Mouse (Mus musculus): ENCODE measurements around the gene Th. TPM values are rescaled to one million over a fixed set of nuclear protein-coding genes. Genes with fewer than 3 reads are reported as not detected.

The Th gene
- polyA plus RNA-seq, 1 experiment, result not detected

- no peak overlapping the region for H3K4me3 ChIP-seq (ENCODE audit: insufficient read depth, low read length)
- no peak for TF ChIP-seq CTCF (IDR thresholded peaks at IDR 0.05; ENCODE audit: borderline replicate concordance, insufficient read depth, low read length)
- TF ChIP-seq POLR2A (IDR thresholded peaks at IDR 0.05; ENCODE audit: low read depth, low read length), result no peak
- H3K4me1 ChIP-seq (ENCODE audit: control insufficient read depth, insufficient read depth, low read length), result no peaks in the 10 kb centered on the region
- no peak overlapping the region for H3K27ac ChIP-seq (ENCODE audit: insufficient read depth, low read length)
These were observed 4.8 kb upstream of the Th start for GRCm38 (mm10) chr7:142935708-142936107.

GRCm38 (mm10) chr7:142932469-142932868 lies 1.5 kb upstream of the Th start:
- Histone ChIP-seq H3K27ac (ENCODE audit: insufficient read depth, low read length) (no peak overlapping the region), H3K4me1 (ENCODE audit: control insufficient read depth, insufficient read depth, low read length) (no peaks in the 10 kb centered on the region), H3K4me3 (ENCODE audit: insufficient read depth, low read length) (no peak overlapping the region)
- TF ChIP-seq POLR2A (IDR thresholded peaks at IDR 0.05; ENCODE audit: low read depth, low read length) (no peak), CTCF (IDR thresholded peaks at IDR 0.05; ENCODE audit: borderline replicate concordance, insufficient read depth, low read length) (no peak)

- TF ChIP-seq CTCF (IDR thresholded peaks at IDR 0.05; ENCODE audit: borderline replicate concordance, insufficient read depth, low read length), result no peak
- no peak for TF ChIP-seq POLR2A (IDR thresholded peaks at IDR 0.05; ENCODE audit: low read depth, low read length)
These were observed 1.4 kb downstream of the Th start for GRCm38 (mm10) chr7:142929516-142929915.

GRCm38 (mm10) chr7:142927293-142927692 lies 3.6 kb downstream of the Th start:
- Histone ChIP-seq H3K27ac (ENCODE audit: insufficient read depth, low read length) (no peak overlapping the region), H3K4me3 (ENCODE audit: insufficient read depth, low read length) (no peak overlapping the region), H3K4me1 (ENCODE audit: control insufficient read depth, insufficient read depth, low read length) (no peaks in the 10 kb centered on the region)
- no peak for TF ChIP-seq POLR2A (IDR thresholded peaks at IDR 0.05; ENCODE audit: low read depth, low read length)
- TF ChIP-seq CTCF (IDR thresholded peaks at IDR 0.05; ENCODE audit: borderline replicate concordance, insufficient read depth, low read length), result no peak

More at GRCm38 (mm10) chr7:142929516-142929915, 1.4 kb downstream of the Th start:
- no peaks in the 10 kb centered on the region for H3K4me1 ChIP-seq (ENCODE audit: control insufficient read depth, insufficient read depth, low read length)
- no peak overlapping the region for H3K4me3 ChIP-seq (ENCODE audit: insufficient read depth, low read length)
- no peak overlapping the region for H3K27ac ChIP-seq (ENCODE audit: insufficient read depth, low read length)

GRCm38 (mm10) chr7:142918641-142919628 lies 12.0 kb downstream of the Th start:
- no peak overlapping the region for H3K4me3 ChIP-seq (ENCODE audit: insufficient read depth, low read length)
- TF ChIP-seq CTCF (IDR thresholded peaks at IDR 0.05; ENCODE audit: borderline replicate concordance, insufficient read depth, low read length) (peak; percentile 99), POLR2A (IDR thresholded peaks at IDR 0.05; ENCODE audit: low read depth, low read length) (no peak)

GRCm38 (mm10) chr7:142917659-142918058 lies 13.3 kb downstream of the Th start:
- Histone ChIP-seq H3K4me1 (ENCODE audit: control insufficient read depth, insufficient read depth, low read length) (no peaks in the 10 kb centered on the region), H3K4me3 (ENCODE audit: insufficient read depth, low read length) (no peak overlapping the region), H3K27ac (ENCODE audit: insufficient read depth, low read length) (no peak overlapping the region)
- TF ChIP-seq CTCF (IDR thresholded peaks at IDR 0.05; ENCODE audit: borderline replicate concordance, insufficient read depth, low read length) (no peak), POLR2A (IDR thresholded peaks at IDR 0.05; ENCODE audit: low read depth, low read length) (no peak)

More at GRCm38 (mm10) chr7:142918641-142919628, 12.0 kb downstream of the Th start:
- Histone ChIP-seq H3K27ac (ENCODE audit: insufficient read depth, low read length) (no peak overlapping the region), H3K4me1 (ENCODE audit: control insufficient read depth, insufficient read depth, low read length) (no peaks in the 10 kb centered on the region)

- H3K4me3 ChIP-seq (ENCODE audit: insufficient read depth, low read length), result no peak overlapping the region
- H3K4me1 ChIP-seq (ENCODE audit: control insufficient read depth, insufficient read depth, low read length), result no peaks in the 10 kb centered on the region
- no peak overlapping the region for H3K27ac ChIP-seq (ENCODE audit: insufficient read depth, low read length)
- no peak for TF ChIP-seq POLR2A (IDR thresholded peaks at IDR 0.05; ENCODE audit: low read depth, low read length)
- no peak for TF ChIP-seq CTCF (IDR thresholded peaks at IDR 0.05; ENCODE audit: borderline replicate concordance, insufficient read depth, low read length)
These were observed 14.8 kb downstream of the Th start for GRCm38 (mm10) chr7:142916178-142916577.

- no peak overlapping the region for H3K27ac ChIP-seq (ENCODE audit: insufficient read depth, low read length)
- H3K4me3 ChIP-seq (ENCODE audit: insufficient read depth, low read length), result no peak overlapping the region
- no peaks in the 10 kb centered on the region for H3K4me1 ChIP-seq (ENCODE audit: control insufficient read depth, insufficient read depth, low read length)
- TF ChIP-seq POLR2A (IDR thresholded peaks at IDR 0.05; ENCODE audit: low read depth, low read length) (no peak), CTCF (IDR thresholded peaks at IDR 0.05; ENCODE audit: borderline replicate concordance, insufficient read depth, low read length) (no peak)
These were observed 19.2 kb downstream of the Th start for GRCm38 (mm10) chr7:142911682-142912081.

- Histone ChIP-seq H3K4me1 (ENCODE audit: control insufficient read depth, insufficient read depth, low read length) (peaks cover 5% of the 10 kb centered on the region; the same call in 1 of the 2 replicates), H3K27ac (ENCODE audit: insufficient read depth, low read length) (no peak overlapping the region), H3K4me3 (ENCODE audit: insufficient read depth, low read length) (no peak overlapping the region)
- no peak for TF ChIP-seq CTCF (IDR thresholded peaks at IDR 0.05; ENCODE audit: borderline replicate concordance, insufficient read depth, low read length)
These were observed 20.8 kb downstream of the Th start for GRCm38 (mm10) chr7:142910104-142910503.

GRCm38 (mm10) chr7:142909622-142910021 lies 21.3 kb downstream of the Th start:
- Histone ChIP-seq H3K4me3 (ENCODE audit: insufficient read depth, low read length) (no peak overlapping the region), H3K27ac (ENCODE audit: insufficient read depth, low read length) (no peak overlapping the region), H3K4me1 (ENCODE audit: control insufficient read depth, insufficient read depth, low read length) (peaks cover 5% of the 10 kb centered on the region; the same call in 1 of the 2 replicates)
- TF ChIP-seq POLR2A (IDR thresholded peaks at IDR 0.05; ENCODE audit: low read depth, low read length) (no peak), CTCF (IDR thresholded peaks at IDR 0.05; ENCODE audit: borderline replicate concordance, insufficient read depth, low read length) (no peak)

Measured in embryonic fibroblast, embryonic 13.5 days (primary cell).